Mouse (Mus musculus): ENCODE measurements at regions not wholly inside any gene's neighbourhood (a gene's known extent, or its start where the extent isn't known, plus 50 kb on each side); places are given as distances from the start of the nearest gene placed in this dataset.

GRCm38 (mm10) chr3:80396240-80396639 is 406.4 kb downstream of the Gria2 start:
- TF ChIP-seq CTCF (IDR thresholded peaks at IDR 0.05; ENCODE audit: extremely low read depth, insufficient read depth, low read length) (no peak), POLR2A (IDR thresholded peaks at IDR 0.05; ENCODE audit: extremely low read depth, insufficient read depth, low read length) (no peak)

Measured in cortical plate, adult 2 months (tissue).